Mouse (Mus musculus) cerebellum, postnatal 25 days (tissue): ENCODE measurements around the gene Enpp6.
A peak's percentile ranks its signal among the peaks of the same experiment; 100 is the strongest.
"Not testable (repeated sequence)": the region's sequence is repeated elsewhere in the genome, so short reads cannot be mapped to it uniquely, and the experiment has no call there.

Source experiments
- DNase-seq, 2 experiments: peaks; one replicate each; pipeline ENCODE4 v3.0.0; 2021; ENCODE audit warnings: mixed read lengths in 2 of 2

Enpp6 gene

DNA sequence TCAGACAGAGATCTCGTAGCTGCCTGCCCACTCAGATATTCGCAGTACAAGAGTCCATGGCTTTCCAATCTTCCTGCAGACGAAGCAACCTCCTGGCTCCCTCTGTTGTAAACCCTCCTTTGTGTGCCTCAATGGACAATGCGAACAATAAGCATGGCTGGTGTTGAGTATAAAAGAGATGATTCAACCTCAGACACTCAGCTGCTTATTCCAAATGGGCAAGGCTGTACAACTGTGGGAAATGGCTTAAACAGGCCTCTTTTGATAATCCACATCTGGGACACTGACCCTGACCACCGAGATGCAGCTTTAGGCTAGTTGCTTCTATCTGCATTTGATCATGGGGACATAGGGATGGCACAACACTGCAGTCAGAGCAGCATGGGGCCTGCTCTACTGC is 19.0 kb downstream of the Enpp6 start:
- no peak for DNase-seq

DNA sequence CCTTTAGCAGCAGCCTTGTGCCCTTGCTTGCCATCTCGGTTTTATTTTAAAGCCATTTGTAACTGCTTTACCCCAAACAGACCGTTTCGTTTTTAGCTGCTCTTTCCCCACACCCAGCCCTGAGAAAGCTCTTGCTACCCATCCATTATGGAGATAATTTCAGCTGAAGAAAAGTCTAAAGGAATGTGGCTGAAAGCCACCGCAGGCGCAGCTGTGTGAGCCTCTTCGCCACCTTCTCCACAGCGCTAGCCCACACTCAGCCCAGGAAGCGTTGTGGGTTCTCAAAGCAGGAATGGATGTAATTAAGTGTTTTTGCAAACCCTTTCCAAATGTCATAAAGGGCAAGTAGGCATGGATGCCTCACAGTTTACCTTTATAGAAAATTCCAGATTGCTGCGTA is 20.1 kb downstream of the Enpp6 start:
- no peak for DNase-seq

DNA sequence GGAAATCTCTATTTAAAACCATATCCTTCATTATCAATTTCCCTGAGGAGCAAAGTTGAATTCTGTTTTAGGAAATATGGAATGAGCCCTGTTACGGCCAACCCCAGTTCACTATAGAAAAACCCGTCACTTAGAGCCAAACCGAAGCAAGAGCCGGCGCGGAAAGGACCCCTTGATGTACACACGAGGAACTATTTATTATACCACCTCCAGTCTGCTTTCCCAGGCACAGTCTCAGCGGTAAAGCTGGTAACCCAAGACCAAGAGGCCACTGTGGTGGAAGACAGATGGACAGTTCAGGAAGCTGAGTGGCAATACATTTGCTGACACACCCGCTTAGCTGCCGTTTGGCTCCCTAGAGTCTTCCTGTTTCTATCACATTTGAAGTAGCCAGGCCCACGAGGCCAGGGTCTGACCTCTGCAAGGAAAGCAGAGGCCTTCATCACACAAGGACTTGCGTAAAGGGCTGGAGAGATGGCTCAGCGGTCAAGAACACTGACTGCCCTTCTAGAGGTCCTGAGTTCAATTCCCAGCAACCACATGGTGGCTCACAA is 21.6 kb downstream of the Enpp6 start:
- DNase-seq = no peak

DNA sequence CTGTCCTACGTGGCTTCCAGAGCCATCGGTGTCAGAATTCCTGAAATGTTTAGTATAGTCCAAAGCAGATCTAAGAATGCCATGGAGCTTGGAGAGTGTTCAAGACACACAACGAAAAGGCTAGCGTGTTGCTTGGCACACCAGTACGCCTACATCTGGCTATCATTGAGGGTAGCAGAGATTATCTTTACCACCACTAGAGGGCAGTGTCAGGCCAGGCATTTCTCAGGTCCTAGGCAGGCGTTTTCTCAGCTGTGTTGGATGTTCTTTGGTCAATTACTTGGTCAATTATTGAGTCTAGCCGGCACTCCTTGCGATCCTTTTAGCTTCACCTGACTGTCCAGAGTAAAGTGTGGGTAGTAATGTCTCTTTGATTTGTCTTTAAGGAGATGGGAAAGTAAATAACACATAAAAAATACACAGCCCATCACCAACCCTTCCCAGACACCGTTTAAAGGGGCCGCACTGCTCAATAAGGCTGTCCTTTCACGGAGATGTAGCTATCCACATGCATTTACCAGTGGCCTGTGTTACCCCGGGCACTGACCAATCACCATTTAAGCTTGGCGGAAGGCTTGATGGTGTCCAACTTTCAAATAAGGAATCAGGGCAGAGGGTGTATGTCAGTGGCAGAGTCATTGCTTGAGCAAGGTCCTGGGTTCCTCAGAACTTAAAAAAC is 29.7 kb downstream of the Enpp6 start:
- DNase-seq = peak; percentile 70 to 82

DNA sequence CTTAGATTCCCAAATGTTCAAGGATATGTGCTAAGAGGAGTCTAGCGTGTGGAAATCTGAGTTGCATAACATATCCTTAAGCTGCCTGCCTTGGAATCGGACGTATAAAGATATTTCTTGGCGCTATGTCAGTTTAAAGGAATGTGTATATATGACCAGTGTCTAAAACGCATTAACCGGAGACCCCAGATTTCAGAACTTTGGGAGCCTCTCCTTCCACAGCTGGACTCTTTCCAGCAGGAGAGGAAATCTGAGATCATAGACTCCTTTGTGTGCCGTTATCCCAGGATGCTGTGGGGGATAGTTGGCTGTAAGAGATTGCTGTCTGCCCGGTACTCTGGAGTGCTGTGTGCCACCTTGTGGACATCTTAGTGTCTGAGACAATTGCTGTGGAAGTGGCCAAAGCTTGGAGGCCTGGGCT is 34.5 kb downstream of the Enpp6 start:
- peak in 1 of 2 experiments; percentile 21 for DNase-seq

DNA sequence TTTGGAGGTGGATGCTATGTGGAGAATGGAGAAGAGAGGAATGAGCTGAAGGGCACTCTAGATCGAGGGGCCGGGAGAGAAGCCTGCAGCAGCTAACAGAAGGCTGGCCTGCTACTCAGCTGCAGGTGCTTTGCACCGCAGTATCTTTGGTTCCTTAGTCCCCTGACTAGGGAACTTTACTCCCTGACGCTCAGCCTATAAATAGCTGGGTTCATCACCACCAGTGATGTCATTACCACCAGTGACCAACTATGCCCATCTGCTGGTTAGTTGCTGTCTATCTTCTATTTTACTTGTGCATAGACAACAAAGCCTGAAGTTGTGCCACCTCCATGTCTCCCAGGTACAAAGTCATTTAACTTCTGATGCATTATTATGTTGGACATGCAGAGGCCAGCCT is 37.9 kb downstream of the Enpp6 start:
- no peak for DNase-seq

DNA sequence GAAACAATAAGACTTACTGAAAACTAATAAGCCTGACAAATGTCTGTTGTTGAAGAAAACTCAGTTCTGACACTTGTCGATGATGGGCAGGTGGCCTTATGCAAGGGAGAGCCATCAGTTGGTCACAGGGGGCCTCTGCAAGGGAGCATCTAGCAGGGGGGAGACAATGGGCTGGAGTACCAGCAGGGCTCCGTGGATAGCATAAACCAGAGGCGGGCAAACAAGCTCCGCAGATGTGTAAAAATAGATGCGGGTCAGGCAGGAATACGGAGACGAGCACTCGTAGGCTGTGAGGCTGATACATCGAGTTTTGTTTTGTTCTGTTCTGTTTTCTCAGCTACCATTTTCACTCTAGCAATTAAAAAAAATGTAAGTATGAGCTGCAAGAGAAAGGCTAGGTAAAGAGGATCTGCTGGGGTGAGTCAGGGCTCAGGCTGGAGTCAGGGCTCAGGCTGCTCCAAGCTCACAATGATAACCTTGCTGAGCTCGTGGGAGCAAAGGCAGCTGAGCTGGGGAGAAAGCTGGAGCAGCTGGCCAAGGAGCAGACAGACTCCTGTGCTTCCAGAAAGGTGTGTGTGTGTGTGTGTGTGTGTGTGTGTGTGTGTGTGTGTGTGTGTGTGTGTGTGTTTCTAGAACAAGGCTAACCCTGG is 40.3 kb downstream of the Enpp6 start:
- DNase-seq = no peak

DNA sequence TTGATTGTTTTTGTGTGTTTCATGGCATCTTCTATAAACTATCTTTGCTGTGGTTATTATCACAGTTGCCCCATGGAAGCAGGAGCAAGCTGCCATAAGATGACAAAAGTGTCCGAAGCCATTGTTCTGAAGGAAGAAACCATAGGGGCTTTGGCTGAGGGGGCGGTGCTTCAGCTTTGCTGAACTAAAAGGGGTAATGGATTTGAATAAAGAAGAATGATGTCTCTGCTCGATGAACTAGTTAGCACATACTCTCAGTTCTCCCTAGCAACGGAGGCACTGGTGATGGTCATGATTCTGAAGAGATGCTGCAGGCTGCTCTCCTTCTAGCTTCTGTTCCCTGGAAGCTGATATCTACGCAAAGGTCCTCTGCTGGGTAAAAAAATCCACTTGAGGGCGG is 41.8 kb downstream of the Enpp6 start:
- DNase-seq = no peak

DNA sequence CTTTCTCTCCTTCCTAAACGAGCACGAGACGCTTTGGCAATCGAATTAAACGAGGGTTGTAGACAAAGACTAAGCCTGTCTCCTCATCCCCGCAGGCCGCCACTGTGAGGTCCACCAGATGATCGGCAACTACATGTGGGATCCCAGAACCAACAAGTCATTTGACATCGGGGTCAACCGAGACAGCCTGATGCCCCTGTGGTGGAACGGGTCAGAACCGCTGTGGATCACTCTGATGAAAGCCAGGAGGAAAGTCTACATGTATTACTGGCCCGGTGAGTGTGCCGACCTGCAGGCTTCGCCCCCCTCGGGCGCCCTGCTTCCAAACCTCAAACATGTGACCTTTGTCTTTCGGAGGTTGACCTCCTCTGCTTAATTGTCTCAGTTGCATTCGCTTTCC is 43.6 kb downstream of the Enpp6 start:
- no peak for DNase-seq

DNA sequence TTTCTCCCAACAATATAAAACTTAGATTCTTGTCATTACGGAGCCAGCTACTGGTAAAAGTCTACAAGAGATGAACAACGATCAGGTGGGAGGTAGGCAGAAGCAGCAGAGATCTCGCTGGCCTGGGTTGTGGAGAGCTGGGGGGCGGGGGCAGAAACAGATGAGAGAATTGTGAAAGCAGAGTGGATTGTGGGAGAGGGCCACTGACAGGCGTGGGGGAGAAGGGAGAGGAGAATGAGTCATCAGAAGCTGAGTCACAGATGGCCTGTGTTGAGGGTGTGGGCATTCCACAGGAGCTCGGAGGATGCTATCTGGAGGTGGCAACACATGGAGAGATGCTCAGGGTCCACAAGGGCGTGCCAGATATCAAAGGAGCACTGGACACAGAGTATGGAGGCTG is 45.4 kb downstream of the Enpp6 start:
- peak in 1 of 2 experiments; percentile 44 for DNase-seq

DNA sequence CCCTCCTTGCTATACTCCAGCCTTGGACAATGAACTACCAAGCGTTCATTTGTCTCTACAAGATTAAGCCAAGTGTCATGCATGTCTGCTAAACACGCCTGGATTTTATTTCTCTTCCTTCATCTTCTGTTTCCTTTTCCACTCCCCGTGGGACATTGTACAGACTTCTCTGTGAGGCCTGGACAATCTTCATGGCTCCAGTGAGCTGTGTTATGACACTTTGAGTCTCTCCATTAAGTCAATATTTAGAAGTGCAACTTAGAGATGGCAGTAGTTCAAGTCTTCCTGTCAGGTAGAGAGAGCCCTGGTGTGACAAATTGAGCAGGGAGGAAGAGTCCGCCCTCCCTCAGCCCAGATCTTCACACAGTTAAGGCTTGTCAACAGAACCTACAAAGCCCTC is 47.3 kb downstream of the Enpp6 start:
- DNase-seq = no peak

DNA sequence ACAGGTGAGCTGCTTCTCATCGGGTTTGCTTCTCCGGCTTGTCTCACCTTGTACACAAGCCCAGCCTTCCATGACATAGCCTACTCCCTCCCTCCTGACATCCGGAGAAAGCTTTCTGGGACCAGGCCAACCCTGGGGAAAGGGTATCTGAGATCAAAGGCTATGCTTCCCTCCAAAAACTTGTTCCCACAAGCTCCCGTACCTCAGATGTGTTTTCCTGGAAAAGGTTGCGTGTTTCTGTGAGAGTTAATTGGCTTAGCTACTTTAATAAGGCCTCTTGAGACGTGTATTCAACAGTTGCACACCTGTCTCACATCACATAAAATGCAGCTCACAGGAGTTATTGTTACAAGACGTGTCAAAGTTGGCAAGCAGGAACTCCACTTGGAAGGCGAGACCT is 49.8 kb downstream of the Enpp6 start:
- no peak for DNase-seq

DNA sequence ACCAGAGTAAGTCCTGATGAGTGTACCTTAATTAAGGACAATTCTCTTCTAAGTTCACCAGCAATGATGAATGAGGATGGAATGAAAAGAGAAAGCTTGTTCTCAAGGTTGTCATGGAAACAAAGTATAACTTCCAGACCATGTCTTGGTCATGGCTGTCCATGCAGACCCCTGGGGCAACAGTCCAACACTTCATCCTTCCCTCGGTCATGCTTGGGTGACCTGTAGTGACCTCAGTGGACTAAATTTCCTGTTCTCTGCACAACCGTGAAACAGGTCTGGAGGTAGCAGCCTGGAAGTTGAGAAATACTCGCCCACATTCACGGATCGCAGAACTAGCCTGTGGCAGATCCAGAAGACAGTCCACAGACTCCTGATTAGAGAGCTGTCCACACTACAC is 50.7 kb downstream of the Enpp6 start:
- DNase-seq = no peak

DNA sequence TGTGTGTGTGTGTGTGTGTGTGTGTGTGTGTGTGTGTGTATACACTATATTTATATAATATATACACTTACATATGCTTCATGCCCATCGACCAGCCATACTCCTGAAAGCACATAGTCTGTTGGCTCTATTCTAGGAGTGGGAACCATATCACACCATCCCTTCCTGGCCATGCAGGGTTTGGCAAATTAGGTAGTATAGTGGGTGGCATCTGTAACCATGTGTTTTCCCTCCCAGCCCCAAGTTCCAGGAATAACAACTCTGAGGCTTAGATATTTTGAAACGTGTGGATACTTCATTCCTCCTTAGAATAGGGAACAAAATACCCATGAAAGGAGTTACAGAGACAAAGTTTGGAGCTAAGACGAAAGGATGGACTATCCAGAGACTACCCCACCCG is 53.5 kb downstream of the Enpp6 start:
- not testable (repeated sequence) for DNase-seq

DNA sequence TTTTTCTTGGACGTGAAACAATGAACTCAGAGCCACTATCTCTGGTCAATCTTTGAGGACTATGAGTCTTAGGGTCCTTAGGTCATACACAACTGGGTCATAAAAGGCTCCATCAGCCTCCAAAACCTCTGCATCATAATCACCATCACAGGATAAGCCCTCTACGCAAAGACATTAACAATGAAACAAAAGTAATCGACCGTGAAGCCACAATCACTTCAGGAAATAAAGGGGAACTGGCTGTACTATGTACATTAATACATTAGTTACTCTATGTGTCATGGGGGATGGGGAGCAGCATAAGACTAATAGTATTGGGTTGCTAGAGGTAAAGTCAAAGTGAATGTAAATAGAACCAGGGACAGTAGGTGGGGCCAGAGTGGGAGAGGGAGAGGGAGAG is 59.7 kb downstream of the Enpp6 start:
- DNase-seq = no peak

DNA sequence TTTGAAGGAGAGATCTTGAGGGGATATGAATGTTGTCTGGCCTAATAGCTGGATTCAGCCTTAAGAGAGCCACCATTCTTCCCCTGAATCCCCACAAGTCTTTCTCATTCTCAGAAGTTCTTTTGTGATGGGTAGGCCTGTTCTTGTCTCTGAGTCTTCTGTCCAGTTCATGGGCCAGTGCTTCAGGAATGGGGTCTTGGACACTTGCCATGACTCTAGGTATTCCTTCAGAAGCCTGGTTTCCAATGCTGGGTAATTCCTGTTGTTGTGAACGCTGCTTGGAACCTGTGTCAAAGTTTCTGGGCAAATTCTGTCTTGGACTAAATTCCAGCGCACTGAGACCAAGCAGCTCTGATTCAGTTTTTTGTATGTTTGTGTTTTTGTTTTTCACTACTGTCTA is 60.5 kb downstream of the Enpp6 start:
- DNase-seq = no peak

DNA sequence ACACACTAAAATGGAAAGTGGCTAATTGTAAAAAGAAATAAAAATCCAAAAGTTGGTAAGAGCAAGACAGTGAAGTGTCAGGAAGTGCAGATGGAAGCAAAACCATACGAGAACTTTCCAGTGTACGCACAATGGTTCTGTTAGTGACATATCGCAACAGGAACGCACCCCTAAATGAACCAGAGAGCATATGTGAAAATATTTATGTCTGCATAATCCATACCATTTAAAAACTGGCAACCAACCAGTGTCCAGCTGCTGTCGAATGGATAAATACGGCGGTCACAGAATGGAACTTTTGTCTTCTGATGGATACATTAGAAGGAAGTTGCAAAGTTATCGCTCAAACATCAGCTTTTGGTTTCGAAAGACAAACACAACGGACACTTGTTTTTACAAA is 61.9 kb downstream of the Enpp6 start:
- DNase-seq = no peak

DNA sequence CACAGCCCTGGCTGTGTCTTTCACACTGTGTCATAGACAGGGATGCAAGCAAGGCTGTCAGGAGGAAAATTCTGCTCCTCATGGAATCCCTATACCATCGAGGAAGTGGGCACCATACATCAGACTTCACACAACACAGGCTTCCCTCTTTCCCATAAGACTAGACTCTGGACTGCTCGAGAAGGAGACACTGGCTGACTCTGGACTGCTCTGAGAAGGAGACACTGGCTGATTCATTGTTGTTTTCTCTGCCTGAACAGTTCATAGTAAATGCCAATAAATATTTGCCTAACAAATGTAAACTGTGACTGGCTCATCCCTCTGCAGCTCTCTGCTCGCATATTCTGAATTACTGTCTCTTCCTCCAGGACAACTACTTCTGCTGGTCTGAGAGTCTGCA is 66.0 kb downstream of the Enpp6 start:
- no peak for DNase-seq

DNA sequence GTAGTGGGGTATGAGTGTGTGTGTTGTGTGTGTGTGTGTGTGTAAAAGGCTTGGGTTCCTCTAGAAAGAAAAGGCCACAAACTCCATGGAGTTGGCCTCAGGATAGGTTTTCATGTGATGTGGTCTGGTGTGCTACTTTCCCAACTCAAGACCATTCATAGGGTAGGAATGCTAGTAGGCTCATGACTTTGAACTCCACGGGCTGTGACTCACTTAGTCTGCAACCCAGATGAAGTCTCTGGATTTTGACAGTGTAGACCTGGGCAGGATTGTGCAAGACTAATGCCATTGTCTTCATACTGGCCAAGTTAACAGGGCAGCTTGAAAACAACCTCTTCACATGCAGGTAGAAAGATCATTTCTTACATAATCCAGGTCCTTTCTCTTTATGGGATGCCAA is 69.4 kb downstream of the Enpp6 start:
- DNase-seq = no peak

DNA sequence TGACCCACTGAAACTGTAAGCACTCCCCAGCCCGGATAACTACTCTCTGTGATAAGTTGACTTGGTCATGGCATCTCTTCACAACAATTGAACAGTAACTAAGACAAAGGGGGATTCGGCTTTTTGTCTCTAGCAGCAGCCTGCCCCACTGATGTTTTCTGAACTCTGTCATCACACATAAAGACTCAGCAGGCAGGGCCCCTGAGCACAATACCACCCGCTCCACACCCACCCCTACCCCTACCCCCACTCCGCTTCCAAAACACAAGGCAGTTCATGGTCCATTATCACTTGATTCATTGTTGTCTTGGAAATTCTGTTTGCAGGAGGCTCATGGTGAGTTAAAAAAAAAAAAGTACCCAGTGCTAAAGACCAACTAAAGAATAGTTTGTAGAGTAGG is 71.8 kb downstream of the Enpp6 start:
- no peak for DNase-seq

DNA sequence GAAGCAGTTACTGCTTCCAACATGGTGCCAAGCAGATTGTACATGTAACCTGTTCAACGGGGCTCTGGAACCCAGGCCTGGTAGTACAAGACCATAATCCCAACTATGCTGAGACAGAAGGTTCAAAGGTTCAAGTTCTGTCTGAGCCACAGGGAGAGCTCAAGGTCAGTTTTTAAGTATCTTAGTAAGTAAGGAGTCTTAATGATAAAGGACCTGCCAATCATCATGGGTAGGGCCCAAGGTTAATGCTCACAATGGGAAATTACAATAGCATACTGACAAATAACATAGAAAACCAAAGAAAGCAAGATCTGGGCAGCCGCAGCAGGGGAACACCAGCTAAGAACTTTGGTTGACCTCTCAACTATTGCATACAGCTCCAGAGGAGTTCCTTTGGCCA is 72.3 kb downstream of the Enpp6 start:
- DNase-seq = no peak

DNA sequence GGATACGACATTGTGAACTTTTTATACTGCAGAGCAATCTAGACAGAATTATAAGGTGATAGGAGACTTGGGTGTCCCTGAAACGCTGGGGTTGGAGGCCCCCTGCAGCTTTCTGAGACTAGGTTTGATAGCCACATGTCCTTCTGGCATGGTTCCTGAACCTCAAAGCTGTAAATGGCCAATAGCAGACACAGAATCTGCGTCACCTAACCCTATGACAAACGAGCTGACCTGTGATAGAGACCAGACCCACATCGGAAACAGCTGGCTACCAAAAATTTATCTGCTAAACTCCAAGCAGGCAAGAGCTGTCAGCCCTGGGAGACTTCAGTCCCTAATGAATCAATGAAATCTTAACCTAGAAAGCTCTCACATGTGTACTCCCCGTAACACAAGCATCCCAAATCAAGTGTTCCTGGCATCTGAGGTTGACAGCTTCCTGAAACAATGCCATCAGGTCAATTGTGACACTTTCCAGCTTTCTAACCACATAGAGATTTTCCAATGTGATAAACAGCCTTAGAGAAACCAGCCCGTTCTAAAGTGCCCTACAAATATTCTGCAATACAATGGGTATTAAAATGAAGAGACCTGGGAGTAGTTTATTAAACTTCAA is 74.5 kb downstream of the Enpp6 start:
- DNase-seq = no peak

DNA sequence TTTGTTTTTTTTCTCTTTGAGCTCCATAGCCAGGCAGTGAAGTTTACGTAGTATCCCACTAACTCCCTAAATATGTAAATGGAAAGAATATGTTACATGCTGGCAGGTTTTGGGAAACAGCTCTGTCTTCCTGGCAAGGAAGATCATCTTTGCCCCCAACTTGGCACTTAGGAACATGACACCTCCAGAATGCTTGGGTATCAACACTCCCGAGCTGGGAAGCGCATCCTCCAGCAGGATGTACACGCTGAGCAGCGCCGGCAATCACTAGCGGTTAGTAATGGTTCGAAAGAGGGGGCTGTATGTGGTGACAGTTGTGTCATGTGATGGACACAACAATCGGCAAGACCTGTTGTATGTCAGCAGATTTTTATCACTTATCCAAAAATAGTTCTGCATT is 80.4 kb downstream of the Enpp6 start:
- DNase-seq = no peak

DNA sequence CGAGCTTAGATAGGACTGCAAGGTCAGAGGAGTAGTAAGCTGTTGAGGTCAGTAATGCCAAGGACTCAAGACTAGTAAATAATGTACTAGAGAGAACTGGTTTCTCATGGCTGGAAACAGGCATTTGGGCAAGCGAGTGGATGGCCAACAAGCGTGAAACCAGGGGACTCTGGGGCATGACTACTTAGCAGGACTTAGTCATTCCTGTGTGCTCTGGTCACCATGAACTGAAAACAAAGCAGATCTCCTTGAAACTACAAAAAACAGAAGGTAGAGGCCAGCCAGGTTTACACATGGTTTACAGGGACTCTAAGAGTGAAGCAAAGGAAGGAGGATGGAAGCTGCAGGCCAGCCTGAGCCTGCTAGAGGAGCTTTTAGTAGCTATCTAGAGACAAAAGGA is 82.9 kb downstream of the Enpp6 start:
- DNase-seq = no peak
